Mouse (Mus musculus) right cerebral cortex, postnatal 4 days (tissue): ENCODE results near the gene Tex261.

Source experiments
- DNase-seq: peaks from one replicate; pipeline ENCODE4 v3.0.0-alpha.2; 2022

The Tex261 gene

DNA sequence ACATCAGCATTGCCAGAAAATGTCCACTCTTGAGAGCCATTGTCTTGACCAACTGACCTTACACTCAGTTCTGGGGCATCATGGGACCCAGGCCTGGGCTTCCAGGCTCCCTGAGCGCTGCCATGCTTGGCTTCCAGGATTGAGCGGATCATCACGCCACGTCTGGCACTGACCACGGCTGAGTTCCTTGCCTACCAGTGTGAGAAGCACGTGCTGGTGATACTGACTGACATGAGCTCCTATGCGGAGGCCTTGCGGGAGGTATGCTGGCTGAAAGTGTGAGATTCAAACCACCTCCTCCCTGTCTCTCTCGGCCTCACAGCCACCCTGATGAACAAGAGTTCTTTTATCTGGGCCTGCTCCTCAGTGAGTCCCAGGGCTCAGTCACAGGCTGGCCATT, 19.6 kb downstream of the Tex261 start:
- DNase-seq, result no peak

DNA sequence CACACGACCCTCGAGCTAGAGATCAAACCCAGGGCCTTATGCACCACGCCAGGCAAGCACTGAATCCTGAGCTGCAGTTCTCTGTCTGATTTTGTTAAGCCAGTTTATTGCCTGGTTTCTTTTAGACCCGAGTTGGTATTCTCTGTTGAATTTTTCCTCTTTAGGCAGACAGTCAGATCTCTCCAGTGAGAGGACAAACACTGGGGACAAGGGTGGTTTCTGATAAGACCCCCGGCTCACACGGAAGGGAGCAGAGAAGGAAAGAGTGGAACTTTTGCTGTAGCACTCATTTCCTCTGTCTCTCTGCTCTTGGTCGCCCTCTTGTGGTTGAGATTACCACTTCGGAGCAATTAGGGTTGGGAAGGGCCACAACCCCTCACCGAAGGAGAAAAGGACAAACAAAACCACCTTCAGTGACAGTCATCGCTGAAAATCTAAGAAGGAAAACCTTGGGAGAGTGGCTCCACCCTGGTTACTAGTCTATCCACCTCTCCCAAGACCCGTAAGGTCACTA, 25.4 kb downstream of the Tex261 start:
- DNase-seq, result peak; percentile 70

DNA sequence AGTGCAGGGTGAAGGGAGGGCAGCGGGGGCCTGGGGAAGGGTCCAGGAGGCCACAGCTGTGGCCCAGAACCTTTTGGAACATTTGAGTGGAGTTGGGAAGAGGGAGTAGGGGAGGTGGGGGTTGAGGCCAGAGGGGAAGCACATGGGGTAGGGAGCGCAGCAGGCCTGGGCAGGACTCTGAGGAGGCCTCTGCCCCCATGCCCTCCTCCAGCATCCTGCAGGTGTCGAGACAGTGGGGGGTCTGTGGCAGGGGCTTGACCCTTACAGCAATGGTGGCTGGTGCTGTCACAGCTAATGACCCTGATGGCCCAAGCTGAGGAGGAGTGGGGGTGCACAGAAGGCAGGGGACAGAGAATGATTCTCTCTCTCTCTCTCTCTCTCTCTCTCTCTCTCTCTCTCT, 26.3 kb downstream of the Tex261 start:
- DNase-seq, result no peak

DNA sequence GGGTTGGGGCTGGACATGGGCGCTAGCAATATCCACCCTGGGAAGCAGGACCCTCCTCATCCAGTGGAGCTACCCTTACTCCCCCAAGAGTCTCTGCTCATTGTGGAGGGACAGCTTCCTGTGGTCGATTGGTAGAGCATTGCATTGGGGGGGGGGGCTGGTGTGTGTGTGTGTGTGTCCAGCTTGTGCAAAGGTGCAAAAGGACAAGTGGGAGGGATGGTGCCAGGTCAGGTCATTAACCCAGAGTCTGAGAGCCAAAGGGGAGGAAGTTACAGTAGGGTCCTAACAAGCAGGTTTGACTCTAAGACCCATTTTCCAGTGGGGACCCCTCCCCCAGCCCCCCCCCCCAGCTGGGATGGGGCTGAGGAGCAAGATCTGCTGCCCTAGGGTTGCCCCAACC, 30.1 kb downstream of the Tex261 start:
- no peak for DNase-seq

DNA sequence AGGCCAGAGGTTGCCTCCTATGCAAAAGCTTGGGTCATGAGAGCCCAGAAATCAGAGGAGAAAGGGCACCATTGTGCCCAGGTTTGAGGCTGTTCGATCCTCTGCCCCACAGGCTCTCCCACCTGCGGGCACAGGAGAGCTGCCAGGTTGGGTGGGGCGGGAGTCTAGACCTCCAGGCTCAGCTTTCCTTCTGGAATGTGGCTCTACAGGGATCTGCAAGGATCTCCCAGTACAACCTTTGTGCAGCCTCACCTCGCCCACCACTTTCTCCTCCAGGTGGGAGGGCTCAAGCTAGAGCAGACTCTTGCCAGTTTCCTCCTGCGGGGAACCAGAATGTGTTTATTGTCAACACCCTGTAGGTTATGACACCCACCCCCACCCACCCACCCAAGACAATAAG, 31.1 kb downstream of the Tex261 start:
- no peak for DNase-seq

DNA sequence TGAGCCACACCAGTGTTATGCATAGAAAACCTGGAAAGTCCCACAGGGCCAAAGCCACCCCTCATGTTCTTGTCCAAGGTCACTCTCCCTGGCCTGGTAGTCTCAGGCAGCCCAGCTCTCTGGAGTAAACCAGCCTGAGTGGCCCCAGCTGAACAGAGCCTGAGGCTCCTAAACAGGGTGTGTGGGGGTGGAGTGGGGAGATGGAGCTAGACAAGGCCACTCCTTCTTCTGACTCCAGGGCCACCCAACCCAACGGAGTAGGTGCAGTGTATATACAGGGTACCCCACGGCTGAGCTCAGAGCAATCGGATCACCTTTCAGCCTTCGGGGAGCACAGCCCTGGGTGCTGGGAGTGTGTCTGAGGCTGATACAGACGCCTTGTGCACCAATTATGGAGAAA, 31.5 kb downstream of the Tex261 start:
- no peak for DNase-seq

DNA sequence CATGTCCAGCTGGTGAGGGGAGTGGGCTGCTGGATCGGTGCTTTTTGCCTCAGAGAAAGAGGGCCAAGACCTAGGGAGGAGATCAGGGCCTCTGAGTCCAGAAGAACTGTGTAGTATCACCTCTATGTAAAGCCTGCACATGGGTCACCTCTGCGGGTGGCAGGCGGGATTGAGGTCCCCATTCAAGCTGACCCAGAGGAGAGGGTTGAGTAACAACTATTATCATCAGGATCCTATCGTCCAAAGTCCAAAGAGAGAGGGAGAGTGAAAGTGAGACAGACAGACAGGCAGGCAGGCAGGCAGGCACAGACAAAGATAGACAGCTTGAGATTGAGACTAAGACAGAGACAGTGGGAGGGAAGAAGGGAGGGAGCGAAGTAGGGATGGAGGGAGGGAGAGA, 32.4 kb downstream of the Tex261 start:
- DNase-seq, result no peak

DNA sequence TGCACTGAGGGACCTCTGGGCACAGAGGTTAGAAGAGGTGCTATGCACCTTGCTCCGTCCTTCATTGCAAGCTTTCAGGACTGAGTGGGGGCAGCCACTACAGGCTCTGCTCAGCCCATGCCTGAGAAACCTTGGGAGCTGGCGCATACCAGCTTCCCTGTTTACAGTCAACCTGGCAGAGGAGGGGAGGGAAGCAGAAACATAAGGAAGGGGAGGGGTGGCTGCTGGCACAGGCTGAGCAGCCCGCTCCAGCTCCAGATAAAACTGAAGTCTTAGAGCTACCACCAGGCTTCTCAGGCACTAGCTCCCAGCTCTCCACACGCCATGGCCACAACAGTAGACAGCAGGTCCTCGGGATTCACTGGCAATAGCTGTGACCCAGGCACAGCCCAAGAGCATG, 32.9 kb downstream of the Tex261 start, which contains the start of gene Atp6v1b1:
Atp6v1b1 (plus strand) TSS at position 230 of the 400 bp plus-strand sequence.
- no peak for DNase-seq

DNA sequence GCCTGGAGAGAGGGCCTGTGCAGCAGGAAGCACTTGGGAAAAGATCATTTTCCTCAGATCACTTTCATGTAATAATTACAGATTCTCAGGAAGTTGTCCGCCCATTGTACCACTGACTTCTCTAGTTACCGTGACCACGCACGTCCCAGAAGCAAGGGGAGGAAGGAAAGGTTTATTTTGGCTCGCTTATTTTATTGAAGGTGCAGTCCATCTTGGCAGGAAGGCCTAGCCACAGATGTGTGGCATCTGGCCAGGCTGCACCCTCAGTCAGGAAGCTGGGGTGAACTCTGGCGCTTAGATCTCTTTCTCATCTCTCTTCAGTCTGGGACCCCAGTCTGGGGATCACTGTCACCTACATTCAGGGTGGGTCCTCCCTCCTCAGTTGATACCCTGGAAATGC, 37.0 kb downstream of the Tex261 start:
- DNase-seq, result no peak

DNA sequence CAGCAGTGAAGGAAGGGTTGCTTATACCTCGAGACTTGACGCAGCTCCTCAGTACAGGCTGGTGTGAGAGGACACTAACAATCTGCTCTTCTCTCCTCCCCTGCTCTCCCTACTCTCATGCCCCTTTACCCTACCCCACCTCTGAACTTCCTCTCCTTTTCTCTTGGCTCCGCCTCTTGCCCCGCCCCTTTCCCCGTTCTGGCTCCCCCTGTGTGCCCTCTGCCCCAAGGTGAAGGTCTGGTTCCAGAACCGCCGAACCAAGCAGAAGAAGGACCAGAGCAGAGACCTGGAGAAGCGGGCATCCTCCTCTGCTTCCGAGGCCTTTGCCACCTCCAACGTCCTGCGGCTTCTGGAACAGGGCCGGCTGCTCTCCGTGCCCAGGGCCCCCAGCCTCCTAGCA, 38.3 kb downstream of the Tex261 start:
- DNase-seq, result no peak

DNA sequence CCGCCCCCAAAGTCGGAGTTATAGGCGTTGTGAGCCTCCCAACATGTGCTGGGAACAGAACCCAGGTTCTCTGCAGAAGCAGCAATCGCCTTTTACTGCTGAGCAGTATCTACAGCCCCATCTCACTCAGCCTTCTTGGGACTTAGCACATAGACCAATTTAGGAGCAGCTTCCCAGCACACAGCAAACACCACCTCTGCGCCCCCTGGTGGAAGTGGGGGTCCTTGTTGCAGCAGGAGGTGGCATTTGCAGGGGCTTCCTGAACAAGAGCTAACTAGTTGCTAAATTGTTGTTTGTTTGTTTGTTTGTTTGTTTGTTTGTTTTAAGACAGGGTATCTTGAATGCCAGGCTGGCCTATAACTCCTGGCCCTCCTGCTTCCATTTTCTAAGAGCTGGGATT, 44.5 kb downstream of the Tex261 start:
- DNase-seq, result peak; percentile 60

DNA sequence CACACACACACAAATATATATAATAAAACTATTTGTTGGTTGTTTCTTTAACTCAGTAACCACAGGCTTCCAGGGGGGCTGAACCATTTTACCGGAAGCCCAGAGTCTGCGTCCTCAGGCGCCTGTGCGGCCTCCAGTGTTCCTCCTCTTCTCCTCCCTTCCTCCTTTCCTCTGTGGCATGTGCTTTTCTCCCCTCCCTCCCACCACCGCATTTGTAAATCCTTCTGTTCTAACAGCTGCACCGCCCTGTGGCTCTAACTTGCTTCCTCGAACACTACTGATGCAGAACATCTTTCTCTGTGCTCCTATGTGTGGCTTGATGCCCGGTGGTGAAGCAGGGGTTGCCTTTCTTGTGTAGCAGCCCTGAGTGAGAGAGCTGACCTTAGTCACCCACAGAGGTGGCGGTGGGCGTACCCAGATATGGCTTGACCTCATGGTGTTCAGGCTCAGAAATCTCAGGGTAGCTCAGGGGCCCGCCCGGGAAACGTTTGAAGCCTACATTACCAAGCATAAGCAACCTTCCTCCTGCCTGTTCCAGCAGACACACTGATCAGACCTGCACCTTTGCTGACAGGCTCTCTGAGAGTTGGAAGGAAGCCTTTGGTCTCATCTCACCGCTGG, 46.2 kb downstream of the Tex261 start:
- no peak for DNase-seq

DNA sequence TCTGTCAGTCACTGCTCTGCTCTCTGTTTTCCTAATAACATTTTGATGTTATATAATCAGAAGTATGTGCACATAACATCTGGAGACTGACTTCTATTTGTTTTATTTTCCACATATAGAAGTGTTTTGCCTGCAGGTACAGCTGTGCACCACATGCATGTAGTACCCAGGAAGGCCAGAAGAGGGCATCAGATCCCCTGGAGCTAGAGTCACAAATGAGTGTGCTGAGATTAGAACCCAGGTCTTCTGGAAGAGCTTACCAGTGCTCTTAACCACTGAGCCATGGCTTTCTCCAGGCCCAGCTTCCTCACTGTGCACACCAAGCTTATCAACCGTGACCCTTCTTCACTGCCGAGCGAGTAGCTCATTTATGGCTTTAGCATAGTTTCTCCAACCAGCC, 47.1 kb downstream of the Tex261 start:
- no peak for DNase-seq

DNA sequence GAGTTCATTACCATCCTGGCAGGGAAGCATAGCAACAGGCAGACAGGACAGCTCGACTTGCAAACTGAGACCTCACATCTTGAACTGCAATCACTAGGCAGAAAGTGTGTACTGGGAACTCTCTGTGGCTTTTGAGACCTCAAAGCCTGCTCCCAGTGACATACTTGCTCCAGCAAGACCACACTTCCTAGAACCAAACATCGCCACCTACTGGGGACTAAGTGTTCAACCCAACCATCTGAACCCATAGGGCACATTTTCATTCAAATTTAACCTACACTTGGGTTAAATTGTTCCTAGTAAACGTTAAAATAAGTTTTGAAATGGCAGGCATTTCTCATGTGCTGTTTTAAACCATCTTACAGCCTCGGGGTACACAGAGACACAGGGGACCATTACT, 48.4 kb downstream of the Tex261 start:
- no peak for DNase-seq

DNA sequence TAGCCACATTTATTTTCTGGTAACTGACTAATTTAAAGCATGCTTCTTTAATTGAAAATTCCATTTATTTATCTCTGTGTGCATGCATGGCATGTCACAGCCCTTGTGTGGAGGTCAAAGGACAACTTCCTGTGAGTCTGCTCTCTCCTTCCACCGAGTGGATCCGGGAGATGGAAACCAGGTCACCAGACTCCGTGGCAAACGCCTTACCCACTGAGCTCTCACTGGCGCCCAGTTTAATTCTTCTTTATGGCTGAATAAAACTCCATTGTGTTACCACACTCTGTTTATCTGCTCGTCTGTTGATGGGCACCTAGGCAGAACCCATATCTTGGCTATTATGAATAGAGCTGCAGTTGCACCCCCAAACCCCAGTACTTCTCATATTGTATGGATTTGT, 53.1 kb downstream of the Tex261 start:
- no peak for DNase-seq
